Mouse (Mus musculus) liver, adult 2 months (tissue): ENCODE measurements around the gene Cnn2.

Source experiments
- CTCF ChIP-seq: fragments of 200-500 bp; IDR thresholded peaks from 2 replicates; pipeline ENCODE4 v1.5.1; 2011; ENCODE audit warnings: low read depth, low read length, control low read depth
- POLR2A ChIP-seq: fragments of 200-500 bp; IDR thresholded peaks from 2 replicates; pipeline ENCODE4 v1.6.1; 2011; ENCODE audit warnings: low read length, control low read depth; ENCODE audit not compliant: insufficient read depth; ENCODE audit errors: extremely low read depth

GRCm38 (mm10) chr10:80021320-80021641, 32.9 kb downstream of the Cnn2 start:
- TF ChIP-seq POLR2A (no peak), CTCF (no peak)
